Mouse (Mus musculus): ENCODE results near the gene Bnc2. TPM values are rescaled to one million over a fixed set of nuclear protein-coding genes. Genes with fewer than 3 reads are reported as not detected.

The Bnc2 gene
- polyA plus RNA-seq, 1 experiment: 4.5 TPM

- Histone ChIP-seq H3K36me3 (ENCODE audit: control insufficient read depth, insufficient read depth) (no peaks in the 10 kb centered on the region), H3K79me3 (ENCODE audit: low read depth) (no peaks in the 10 kb centered on the region), H3K79me2 (ENCODE audit: control insufficient read depth, insufficient read depth) (no peaks in the 10 kb centered on the region), H3K4me3 (ENCODE audit: insufficient read depth, poor library complexity, severe bottlenecking) (no peak overlapping the region), H3K27me3 (ENCODE audit: control insufficient read depth, insufficient read depth, insufficient read length) (no peaks in the 10 kb centered on the region), H3ac (ENCODE audit: control insufficient read depth, insufficient read length, low read depth) (no peak overlapping the region)
- TF ChIP-seq FOSL1 (IDR thresholded peaks at IDR 0.05; ENCODE audit: insufficient read depth, low read length, poor library complexity, severe bottlenecking): no peak
- TF ChIP-seq CEBPB (IDR thresholded peaks at IDR 0.05; ENCODE audit: low read depth): no peak
- no peak for TF ChIP-seq MYOG (IDR thresholded peaks at IDR 0.05; ENCODE audit: control insufficient read depth, extremely low read depth, insufficient read length)
- TF ChIP-seq MYOD1 (IDR thresholded peaks at IDR 0.05; ENCODE audit: control insufficient read depth, insufficient read length, low read depth): no peak
- no peak for TF ChIP-seq CTCF (IDR thresholded peaks at IDR 0.05; ENCODE audit: control insufficient read depth, insufficient read depth, insufficient read length)
- TF ChIP-seq USF1 (IDR thresholded peaks at IDR 0.05; ENCODE audit: low read depth): no peak
- no peak for TF ChIP-seq MAX (IDR thresholded peaks at IDR 0.05)
Measured at GRCm38 (mm10) chr4:84604461-84604860, 70.6 kb downstream of the Bnc2 start.

GRCm38 (mm10) chr4:84580260-84580952 is 94.7 kb downstream of the Bnc2 start:
- H3K79me3 ChIP-seq (ENCODE audit: low read depth): peaks cover 2% of the 10 kb centered on the region
- H3K4me3 ChIP-seq (ENCODE audit: insufficient read depth, poor library complexity, severe bottlenecking): no peak overlapping the region
- TF ChIP-seq MAX (IDR thresholded peaks at IDR 0.05): no peak
- TF ChIP-seq USF1 (IDR thresholded peaks at IDR 0.05; ENCODE audit: low read depth): no peak
- TF ChIP-seq CEBPB (IDR thresholded peaks at IDR 0.05; ENCODE audit: low read depth): no peak
- no peak for TF ChIP-seq MYOG (IDR thresholded peaks at IDR 0.05; ENCODE audit: control insufficient read depth, extremely low read depth, insufficient read length)
- TF ChIP-seq FOSL1 (IDR thresholded peaks at IDR 0.05; ENCODE audit: insufficient read depth, low read length, poor library complexity, severe bottlenecking): no peak
- no peak for TF ChIP-seq MYOD1 (IDR thresholded peaks at IDR 0.05; ENCODE audit: control insufficient read depth, insufficient read length, low read depth)
- no peak for TF ChIP-seq CTCF (IDR thresholded peaks at IDR 0.05; ENCODE audit: control insufficient read depth, insufficient read depth, insufficient read length)
- H3K27me3 ChIP-seq (ENCODE audit: control insufficient read depth, insufficient read depth, insufficient read length): no peaks in the 10 kb centered on the region
- no peaks in the 10 kb centered on the region for H3K79me2 ChIP-seq (ENCODE audit: control insufficient read depth, insufficient read depth)
- H3ac ChIP-seq (ENCODE audit: control insufficient read depth, insufficient read length, low read depth): no peak overlapping the region
- H3K36me3 ChIP-seq (ENCODE audit: control insufficient read depth, insufficient read depth): no peaks in the 10 kb centered on the region

- TF ChIP-seq CTCF (IDR thresholded peaks at IDR 0.05; ENCODE audit: control insufficient read depth, insufficient read depth, insufficient read length): no peak
- TF ChIP-seq MAX (IDR thresholded peaks at IDR 0.05): no peak
- Histone ChIP-seq H3ac (ENCODE audit: control insufficient read depth, insufficient read length, low read depth) (no peak overlapping the region), H3K27me3 (ENCODE audit: control insufficient read depth, insufficient read depth, insufficient read length) (no peaks in the 10 kb centered on the region), H3K36me3 (ENCODE audit: control insufficient read depth, insufficient read depth) (no peaks in the 10 kb centered on the region), H3K79me3 (ENCODE audit: low read depth) (peaks cover 2% of the 10 kb centered on the region), H3K4me3 (ENCODE audit: insufficient read depth, poor library complexity, severe bottlenecking) (no peak overlapping the region), H3K79me2 (ENCODE audit: control insufficient read depth, insufficient read depth) (no peaks in the 10 kb centered on the region)
Measured at GRCm38 (mm10) chr4:84578296-84578695, 96.8 kb downstream of the Bnc2 start.

DNA sequence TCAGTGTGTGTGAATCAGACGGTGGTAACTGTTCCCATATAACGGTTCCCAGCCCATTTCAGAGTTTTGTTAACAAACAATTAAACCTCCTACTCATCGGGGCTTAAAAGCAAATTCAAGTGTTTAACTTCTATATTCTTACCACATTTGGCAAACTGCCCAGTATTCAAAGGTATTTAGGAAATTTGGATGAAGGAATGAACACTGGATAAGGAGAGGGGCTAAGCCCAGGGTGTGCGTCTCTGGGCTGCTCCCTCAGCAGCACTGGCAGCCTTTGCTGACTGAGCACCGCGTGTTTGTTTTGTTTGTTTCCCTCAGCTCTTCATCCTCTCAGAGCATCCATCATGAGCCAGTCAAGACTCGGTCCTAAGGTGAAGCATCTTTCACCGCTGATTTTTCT is 109.0 kb downstream of the Bnc2 start:
- no peak overlapping the region for H3ac ChIP-seq (ENCODE audit: control insufficient read depth, insufficient read length, low read depth)
- no peak for TF ChIP-seq CEBPB (IDR thresholded peaks at IDR 0.05; ENCODE audit: low read depth)
- no peak for TF ChIP-seq FOSL1 (IDR thresholded peaks at IDR 0.05; ENCODE audit: insufficient read depth, low read length, poor library complexity, severe bottlenecking)
- TF ChIP-seq MYOG (IDR thresholded peaks at IDR 0.05; ENCODE audit: control insufficient read depth, extremely low read depth, insufficient read length): no peak
- TF ChIP-seq MYOD1 (IDR thresholded peaks at IDR 0.05; ENCODE audit: control insufficient read depth, insufficient read length, low read depth): no peak
- no peak for TF ChIP-seq CTCF (IDR thresholded peaks at IDR 0.05; ENCODE audit: control insufficient read depth, insufficient read depth, insufficient read length)
- TF ChIP-seq MAX (IDR thresholded peaks at IDR 0.05): no peak
- TF ChIP-seq USF1 (IDR thresholded peaks at IDR 0.05; ENCODE audit: low read depth): no peak
- no peaks in the 10 kb centered on the region for H3K27me3 ChIP-seq (ENCODE audit: control insufficient read depth, insufficient read depth, insufficient read length)
- no peaks in the 10 kb centered on the region for H3K79me2 ChIP-seq (ENCODE audit: control insufficient read depth, insufficient read depth)
- no peaks in the 10 kb centered on the region for H3K79me3 ChIP-seq (ENCODE audit: low read depth)
- H3K36me3 ChIP-seq (ENCODE audit: control insufficient read depth, insufficient read depth): no peaks in the 10 kb centered on the region
- H3K4me3 ChIP-seq (ENCODE audit: insufficient read depth, poor library complexity, severe bottlenecking): no peak overlapping the region

DNA sequence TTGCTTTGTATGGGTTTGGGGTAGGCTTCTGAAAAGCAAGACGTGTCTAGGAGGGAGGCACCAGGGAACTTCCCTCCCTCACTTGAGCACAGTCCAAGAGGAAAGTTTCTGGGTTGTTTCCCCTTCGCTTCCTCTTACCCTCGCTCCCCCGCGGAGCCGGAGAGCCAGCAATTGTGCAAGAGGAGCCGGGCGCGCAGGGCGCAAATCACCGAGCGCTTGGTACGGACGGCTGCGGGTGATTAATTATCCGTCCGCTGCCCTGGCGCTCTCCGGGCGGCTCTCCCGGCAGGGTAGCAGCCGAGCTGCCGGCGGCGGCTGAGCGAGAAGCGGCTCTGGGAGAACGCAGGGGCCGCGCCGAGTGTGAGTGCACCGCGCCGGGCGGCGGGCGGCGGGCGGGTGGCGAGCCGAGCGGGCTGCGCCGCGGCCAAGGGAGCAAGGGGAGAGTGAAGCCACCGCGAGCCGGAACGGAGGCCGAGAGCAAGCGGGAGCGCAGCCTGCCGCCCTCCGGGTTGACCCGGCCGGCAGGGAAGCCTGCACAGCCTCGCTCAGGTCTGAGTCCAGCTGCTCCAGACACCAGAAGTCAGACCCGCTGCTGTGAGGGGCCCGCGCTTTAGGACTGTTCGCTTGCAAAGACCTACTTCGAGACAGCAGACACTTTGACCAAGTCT is 129.7 kb downstream of the Bnc2 start:
- peak; percentile 86 for TF ChIP-seq CEBPB (IDR thresholded peaks at IDR 0.05; ENCODE audit: low read depth)
- no peak for TF ChIP-seq FOSL1 (IDR thresholded peaks at IDR 0.05; ENCODE audit: insufficient read depth, low read length, poor library complexity, severe bottlenecking)
- H3K27me3 ChIP-seq (ENCODE audit: control insufficient read depth, insufficient read depth, insufficient read length): no peaks in the 10 kb centered on the region
- H3ac ChIP-seq (ENCODE audit: control insufficient read depth, insufficient read length, low read depth): peak overlapping the region; percentile 71
- peak overlapping the region; percentile 29 for H3K4me3 ChIP-seq (ENCODE audit: insufficient read depth, poor library complexity, severe bottlenecking)
- no peaks in the 10 kb centered on the region for H3K36me3 ChIP-seq (ENCODE audit: control insufficient read depth, insufficient read depth)
- H3K79me2 ChIP-seq (ENCODE audit: control insufficient read depth, insufficient read depth): no peaks in the 10 kb centered on the region
- H3K79me3 ChIP-seq (ENCODE audit: low read depth): peaks cover 4% of the 10 kb centered on the region

DNA sequence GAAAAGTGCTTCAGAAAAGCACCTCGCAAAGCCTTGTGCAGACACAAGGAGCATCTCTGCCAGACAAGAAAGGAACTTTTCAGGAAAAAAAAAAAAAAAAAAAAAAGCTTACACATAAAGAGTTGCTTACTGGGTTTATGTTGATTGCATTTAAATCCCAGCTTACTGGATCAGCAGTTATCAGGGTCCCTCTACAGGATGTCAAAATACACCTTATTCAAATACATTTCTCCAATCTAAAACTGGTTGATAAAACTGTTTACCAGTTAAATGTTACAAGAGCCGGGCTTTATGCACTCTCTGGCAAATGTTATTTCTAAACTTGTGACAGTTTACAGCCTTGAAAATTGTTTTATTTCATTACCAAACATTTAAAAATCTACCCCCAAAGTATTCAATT is 130.4 kb downstream of the Bnc2 start:
- no peaks in the 10 kb centered on the region for H3K27me3 ChIP-seq (ENCODE audit: control insufficient read depth, insufficient read depth, insufficient read length)
- TF ChIP-seq MYOD1 (IDR thresholded peaks at IDR 0.05; ENCODE audit: control insufficient read depth, insufficient read length, low read depth) (no peak), MAX (IDR thresholded peaks at IDR 0.05) (no peak), CEBPB (IDR thresholded peaks at IDR 0.05; ENCODE audit: low read depth) (no peak), FOSL1 (IDR thresholded peaks at IDR 0.05; ENCODE audit: insufficient read depth, low read length, poor library complexity, severe bottlenecking) (no peak), CTCF (IDR thresholded peaks at IDR 0.05; ENCODE audit: control insufficient read depth, insufficient read depth, insufficient read length) (no peak), USF1 (IDR thresholded peaks at IDR 0.05; ENCODE audit: low read depth) (no peak), MYOG (IDR thresholded peaks at IDR 0.05; ENCODE audit: control insufficient read depth, extremely low read depth, insufficient read length) (no peak)
- H3K79me2 ChIP-seq (ENCODE audit: control insufficient read depth, insufficient read depth): no peaks in the 10 kb centered on the region
- H3K79me3 ChIP-seq (ENCODE audit: low read depth): peaks cover 4% of the 10 kb centered on the region
- H3K36me3 ChIP-seq (ENCODE audit: control insufficient read depth, insufficient read depth): no peaks in the 10 kb centered on the region
- H3K4me3 ChIP-seq (ENCODE audit: insufficient read depth, poor library complexity, severe bottlenecking): no peak overlapping the region
- no peak overlapping the region for H3ac ChIP-seq (ENCODE audit: control insufficient read depth, insufficient read length, low read depth)
